Mouse (Mus musculus) A20 (cell line): Measurements from ENCODE around the gene Llgl1.
A peak's percentile ranks its signal among the peaks of the same experiment; 100 is the strongest.

ENCODE experiments used
- DNase-seq: peaks from one replicate; pipeline ENCODE4 v3.0.0-alpha.2; 2011; ENCODE audit warnings: low read depth, low spot score

Gene Llgl1

GRCm38 (mm10) chr11:60699524-60700075 is at the start of gene Llgl1:
Llgl1 (plus strand) TSS chr11:60699723.
- DNase-seq, result peak; percentile 90

- peak; percentile 44 for DNase-seq
Measured at GRCm38 (mm10) chr11:60696165-60696564, 3.4 kb upstream of the Llgl1 start.

- DNase-seq, result peak; percentile 50
Measured at GRCm38 (mm10) chr11:60697561-60697960, 2.0 kb upstream of the Llgl1 start.

GRCm38 (mm10) chr11:60698806-60699523 is 558 bp upstream of the Llgl1 start:
- DNase-seq, result no peak

- DNase-seq, result peak; percentile 33
Measured at GRCm38 (mm10) chr11:60700320-60701185, 1.0 kb downstream of the Llgl1 start.

- no peak for DNase-seq
Measured at GRCm38 (mm10) chr11:60701611-60702010, 2.1 kb downstream of the Llgl1 start.

- peak; percentile 70 for DNase-seq
Measured at GRCm38 (mm10) chr11:60703131-60703530, 3.6 kb downstream of the Llgl1 start.

GRCm38 (mm10) chr11:60704023-60704880 is 4.7 kb downstream of the Llgl1 start:
- DNase-seq, result no peak

GRCm38 (mm10) chr11:60705255-60705654 is 5.7 kb downstream of the Llgl1 start:
- no peak for DNase-seq

GRCm38 (mm10) chr11:60706076-60706475 is 6.6 kb downstream of the Llgl1 start:
- no peak for DNase-seq

GRCm38 (mm10) chr11:60706696-60707480 is 7.4 kb downstream of the Llgl1 start:
- no peak for DNase-seq

- DNase-seq, result no peak
Measured at GRCm38 (mm10) chr11:60707672-60708071, 8.1 kb downstream of the Llgl1 start.

GRCm38 (mm10) chr11:60708631-60709030 is 9.1 kb downstream of the Llgl1 start:
- DNase-seq, result no peak

- no peak for DNase-seq
Measured at GRCm38 (mm10) chr11:60709481-60710465, 10.2 kb downstream of the Llgl1 start.

- DNase-seq, result no peak
Measured at GRCm38 (mm10) chr11:60711218-60711617, 11.7 kb downstream of the Llgl1 start.

GRCm38 (mm10) chr11:60712040-60712439 is 12.5 kb downstream of the Llgl1 start:
- DNase-seq, result no peak

GRCm38 (mm10) chr11:60712639-60713255 is 13.2 kb downstream of the Llgl1 start:
- DNase-seq, result no peak

GRCm38 (mm10) chr11:60715833-60716232 is 16.3 kb downstream of the Llgl1 start:
- no peak for DNase-seq

GRCm38 (mm10) chr11:60719263-60719662 is 19.7 kb downstream of the Llgl1 start:
- no peak for DNase-seq
